Mouse (Mus musculus): Measurements from ENCODE around the gene Baz2b. TPM values are rescaled to one million over a fixed set of nuclear protein-coding genes. Genes with fewer than 3 reads are reported as not detected.
"Not testable (repeated sequence)": the region's sequence is repeated elsewhere in the genome, so short reads cannot be mapped to it uniquely, and the experiment has no call there.

Gene Baz2b
- polyA plus RNA-seq, 1 experiment, result 7.0 TPM

DNA sequence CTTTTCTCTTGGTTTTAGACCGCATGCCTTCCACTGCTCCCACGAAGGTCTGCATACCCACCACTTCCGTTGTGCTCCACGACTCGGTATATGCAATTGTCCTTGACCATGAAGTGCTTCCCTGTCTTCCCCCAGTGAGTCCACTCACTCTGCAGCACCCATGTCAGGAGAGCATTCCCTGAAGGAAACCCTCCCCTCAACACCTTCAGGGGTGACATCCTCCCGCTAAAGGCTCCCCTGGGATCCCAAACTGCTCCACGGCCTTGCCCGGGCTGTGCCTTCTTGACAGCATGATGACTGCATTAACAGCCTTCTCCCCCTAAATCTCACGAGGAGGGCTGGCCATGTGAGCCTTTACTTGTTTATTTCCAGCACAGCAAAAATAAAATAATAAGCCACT, 301.6 kb downstream of the Baz2b start:
- 89% methylated on average over 9 of the region's 9 CpGs for WGBS
- no peak for DNase-seq (ENCODE audit: low read depth, low spot score)

DNA sequence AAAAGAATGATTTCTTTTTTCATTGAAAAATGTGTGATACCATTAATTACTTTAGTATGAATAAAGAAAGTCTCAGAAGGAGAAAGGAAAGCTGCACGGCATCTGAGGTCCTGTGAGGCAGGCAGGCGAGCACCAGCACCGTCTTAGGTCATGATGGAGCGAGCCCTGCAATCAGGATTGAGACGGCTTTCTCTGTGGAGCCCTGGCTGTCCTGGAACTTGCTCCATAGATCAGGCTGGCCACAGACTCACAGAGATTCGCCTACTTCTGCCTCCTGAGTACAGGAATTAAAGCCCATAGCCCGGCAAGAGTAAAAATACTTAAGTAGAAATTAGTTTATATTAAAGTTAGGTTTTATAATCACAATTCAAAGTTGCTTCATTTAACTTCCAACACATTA, 305.6 kb downstream of the Baz2b start:
- no peak for DNase-seq (ENCODE audit: low read depth, low spot score)
- WGBS, result 92% methylated on average over 7 of the region's 7 CpGs

DNA sequence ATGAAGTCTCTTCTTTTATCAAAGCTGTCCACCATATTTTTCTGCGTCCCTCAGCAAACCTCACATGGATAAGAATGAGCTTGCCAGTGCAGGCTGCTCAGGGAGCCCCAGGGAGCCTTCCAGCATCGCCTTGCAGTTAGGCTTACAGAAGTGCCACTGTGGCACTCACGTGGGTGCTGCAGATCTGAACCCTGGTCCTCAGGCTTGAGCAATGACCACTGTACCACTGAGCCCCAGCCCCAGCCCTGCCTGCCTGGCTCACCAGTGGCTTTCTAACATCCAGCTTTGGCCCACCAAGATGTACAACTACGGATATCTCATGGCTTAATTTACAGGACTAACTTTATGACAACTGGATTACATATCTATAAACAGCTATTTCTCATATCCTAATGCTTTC, 311.0 kb downstream of the Baz2b start:
- no peak for DNase-seq (ENCODE audit: low read depth, low spot score)
- WGBS, result 91% methylated on average over 4 of the region's 4 CpGs

DNA sequence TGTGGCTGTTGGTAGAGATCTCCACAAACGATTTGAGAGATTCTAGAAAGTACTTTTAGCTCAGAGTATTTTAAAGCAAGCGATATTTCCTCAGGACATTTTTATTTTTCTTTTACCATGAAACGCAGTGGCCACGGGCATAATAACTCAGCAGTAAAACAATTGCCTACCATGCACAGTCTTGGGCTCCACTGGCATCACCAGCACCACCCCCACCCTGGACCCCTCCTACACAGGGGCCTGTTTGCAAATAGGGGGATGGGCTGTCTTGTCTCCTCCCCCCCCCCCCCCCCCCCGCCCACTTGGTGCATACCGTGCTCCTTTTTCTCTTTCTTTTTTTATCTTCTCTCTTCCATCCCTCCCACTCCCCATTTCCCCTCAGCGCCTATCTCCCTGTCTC, 311.5 kb downstream of the Baz2b start:
- DNase-seq (ENCODE audit: low read depth, low spot score), result no peak
- WGBS, result 93% methylated on average over 7 of the region's 7 CpGs

DNA sequence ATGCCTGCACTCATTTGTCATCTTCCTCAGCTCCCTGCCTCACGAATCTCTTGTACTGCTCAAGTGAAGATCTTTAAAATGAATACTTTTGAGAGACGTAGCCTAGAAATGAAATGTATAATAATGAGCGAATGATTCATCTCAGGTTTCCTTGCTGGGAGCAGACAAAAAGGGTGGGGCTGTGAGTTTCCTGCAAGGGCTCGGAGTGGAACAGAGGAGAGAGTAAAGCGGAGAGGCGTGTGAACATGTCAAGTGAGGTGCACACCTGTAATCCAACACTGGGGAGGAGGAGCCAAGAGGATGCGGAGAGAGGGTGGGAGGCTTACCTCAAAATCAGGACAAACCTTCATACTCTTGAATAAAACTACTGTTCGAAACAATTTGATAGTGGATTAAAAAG, 312.8 kb downstream of the Baz2b start:
- DNase-seq (ENCODE audit: low read depth, low spot score), result no peak
- 41% methylated on average over 8 of the region's 8 CpGs for WGBS

DNA sequence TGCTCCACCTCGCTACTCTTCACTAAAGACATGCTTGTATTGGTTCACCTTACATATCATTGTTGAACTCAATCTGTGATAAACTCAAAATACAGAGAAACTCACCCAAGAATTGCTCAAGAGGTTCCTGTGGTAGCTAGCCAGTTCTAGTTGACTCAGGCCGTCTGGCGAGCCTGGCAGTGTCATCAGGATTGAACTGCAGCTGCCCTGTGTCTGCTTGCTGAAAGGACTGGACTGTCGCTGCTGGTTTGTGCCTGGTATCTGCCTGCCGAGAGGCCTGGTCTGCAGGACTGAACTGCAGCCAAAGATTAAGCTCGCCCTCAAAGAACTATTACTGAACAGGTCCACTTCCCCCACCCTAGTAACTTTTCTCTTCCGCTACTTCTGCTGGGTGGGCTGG, 313.2 kb downstream of the Baz2b start:
- 73% methylated on average over 7 of the region's 7 CpGs for WGBS
- DNase-seq (ENCODE audit: low read depth, low spot score), result no peak

DNA sequence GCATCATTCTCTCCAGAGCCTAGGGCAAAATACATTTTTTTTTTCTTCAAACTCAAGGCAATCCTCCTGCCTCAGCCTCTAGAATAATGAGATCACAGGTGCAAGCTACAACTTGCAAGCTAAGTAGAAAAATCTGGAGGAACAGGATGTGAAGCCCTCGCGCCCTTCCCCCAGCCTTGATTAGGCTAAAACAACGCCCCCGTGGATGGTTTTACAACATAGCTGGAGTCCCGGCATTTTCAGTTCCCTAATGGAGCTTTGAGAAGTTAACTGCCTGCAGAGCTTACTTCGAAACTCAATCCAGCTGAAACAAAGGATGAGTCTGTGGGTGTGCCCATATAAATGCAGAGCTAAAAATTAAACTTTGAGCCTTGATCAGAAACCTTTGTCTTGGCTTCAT, 319.9 kb downstream of the Baz2b start:
- no peak for DNase-seq (ENCODE audit: low read depth, low spot score)
- WGBS, result 50% methylated on average over 6 of the region's 6 CpGs

DNA sequence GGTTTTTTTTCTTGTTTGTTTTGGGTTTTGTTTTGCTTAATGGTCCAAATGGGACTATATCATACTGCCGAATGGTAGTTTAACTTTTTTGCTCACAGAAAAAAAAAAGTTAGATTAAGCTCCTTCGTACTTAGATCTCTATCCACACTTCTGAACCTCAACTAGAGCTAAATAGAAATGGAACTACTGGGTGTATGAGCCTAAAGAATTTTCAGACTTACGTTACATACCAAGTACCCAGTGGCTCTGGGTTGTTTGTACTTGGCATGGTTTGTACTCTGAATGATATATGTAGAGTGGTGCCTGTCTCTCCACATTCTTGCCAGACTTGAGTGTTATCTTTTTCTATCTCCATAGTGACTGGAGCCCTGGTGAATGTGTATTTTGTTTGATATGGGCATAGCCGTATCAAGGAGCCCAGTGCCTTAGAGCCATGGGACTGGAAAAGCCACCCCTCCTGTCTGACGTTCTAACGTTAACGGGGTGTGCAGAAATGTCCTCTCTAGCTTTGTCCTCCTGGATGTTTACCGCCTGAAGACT, 326.8 kb downstream of the Baz2b start:
- no peak for DNase-seq (ENCODE audit: low read depth, low spot score)
- WGBS, result 58% methylated on average over 8 of the region's 8 CpGs

DNA sequence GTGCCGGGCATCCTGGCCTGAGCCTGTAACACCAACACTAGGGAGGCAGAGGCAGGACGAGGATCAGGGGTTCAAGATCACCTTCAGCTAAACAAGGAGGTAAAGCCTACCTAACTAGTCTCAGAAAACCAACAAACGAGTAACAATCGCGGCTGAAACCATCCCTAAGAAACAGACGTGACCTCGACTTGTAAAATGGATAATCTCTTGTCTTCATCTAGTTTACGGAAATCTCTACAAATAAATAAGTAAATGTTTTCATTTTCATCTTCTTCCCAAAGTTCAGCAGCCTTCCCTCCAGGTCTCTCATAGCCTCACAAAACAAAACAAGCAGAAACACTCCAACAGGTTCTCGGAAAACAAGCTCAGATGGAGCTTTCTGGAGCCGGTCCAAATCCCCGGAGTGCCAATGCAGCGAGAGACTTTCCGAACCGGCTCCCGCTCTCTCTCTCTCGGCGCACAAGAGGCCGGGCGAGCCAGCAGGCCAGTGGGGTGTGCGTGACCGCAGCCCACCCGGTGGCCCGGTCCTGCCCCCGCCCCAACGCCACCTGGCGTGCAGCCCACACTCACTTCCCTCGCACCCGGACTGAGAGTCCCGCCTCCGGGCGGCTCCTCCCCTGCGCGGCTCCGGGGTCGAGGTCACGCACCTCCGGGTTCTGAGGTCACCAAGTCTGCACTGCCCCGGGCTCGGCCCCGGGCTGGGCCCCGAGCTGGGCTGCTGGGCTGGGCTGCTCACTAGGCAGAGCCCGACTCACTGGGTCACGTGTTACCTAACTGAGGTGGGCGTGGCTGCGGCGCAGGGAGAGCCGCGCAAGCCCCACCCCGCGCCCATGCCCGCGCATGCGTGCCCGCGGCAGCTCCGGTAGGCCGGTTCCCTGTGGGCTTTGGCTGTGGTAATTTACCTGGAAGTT, 327.6 kb downstream of the Baz2b start, which contains the start of gene Wdsub1:
Gene Wdsub1, minus strand, starts transcription at position 761 of the 911 bp plus-strand sequence.
- WGBS, result 2% methylated on average over 57 of the region's 57 CpGs
- DNase-seq (ENCODE audit: low read depth, low spot score), result peak; percentile 76

DNA sequence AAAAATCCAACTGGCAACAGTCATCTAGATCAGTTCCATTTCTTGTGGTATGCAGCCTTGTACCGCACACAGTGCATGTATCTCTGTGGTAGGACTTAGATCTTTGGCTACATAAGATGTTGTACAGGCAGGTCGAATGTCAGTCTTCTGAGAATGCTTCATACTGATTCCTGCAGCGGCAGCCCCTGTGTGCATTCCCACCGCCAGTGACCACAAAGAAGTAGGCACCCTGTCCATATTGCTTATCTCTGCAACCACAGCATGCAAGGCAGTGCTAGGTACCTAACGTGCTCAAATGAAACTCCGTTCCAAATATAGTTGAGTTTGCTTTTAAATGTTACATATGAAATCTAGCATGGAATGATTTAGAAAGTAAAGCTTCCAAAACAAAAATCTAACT, 328.2 kb downstream of the Baz2b start:
- WGBS, result 68% methylated on average over 6 of the region's 6 CpGs
- no peak for DNase-seq (ENCODE audit: low read depth, low spot score)

DNA sequence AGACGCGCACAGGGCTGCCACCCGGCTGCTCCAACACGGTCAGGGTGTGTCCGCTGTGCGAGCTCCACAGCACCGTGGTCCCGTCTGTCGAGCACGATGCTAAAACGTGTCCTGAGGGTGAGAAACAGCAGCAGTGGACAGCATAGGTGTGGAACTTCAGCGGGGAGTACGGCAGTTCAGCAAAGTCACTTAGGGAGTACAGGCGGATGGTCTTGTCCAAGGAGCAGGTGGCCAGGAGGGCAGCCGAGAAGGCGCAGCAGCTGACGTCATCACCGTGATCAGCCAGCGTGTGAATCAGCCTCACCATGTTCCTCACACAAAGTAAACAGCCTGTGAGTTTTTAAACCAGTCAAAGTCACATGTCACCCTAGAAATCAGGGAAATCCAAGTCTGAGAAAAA, 331.4 kb downstream of the Baz2b start:
- WGBS, result 60% methylated on average over 19 of the region's 19 CpGs
- DNase-seq (ENCODE audit: low read depth, low spot score), result no peak

DNA sequence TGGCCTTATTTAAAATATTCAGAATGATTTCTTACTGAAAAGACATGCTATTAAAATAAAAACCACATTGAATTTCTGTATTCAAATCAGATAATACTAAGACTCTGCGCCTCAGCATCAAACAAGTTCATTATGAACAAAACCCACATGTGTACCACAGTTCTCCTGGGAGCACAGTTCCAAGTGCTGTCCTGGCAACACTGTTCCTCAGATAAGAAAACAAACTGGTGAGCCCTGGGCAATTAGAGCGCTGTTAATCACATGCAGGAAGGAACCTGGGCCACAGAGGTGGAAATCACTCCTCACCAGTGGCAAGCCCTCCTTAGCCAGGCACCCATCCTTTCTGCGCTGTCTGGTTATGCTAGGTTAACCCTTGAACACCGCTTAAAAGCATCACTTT, 332.3 kb downstream of the Baz2b start:
- DNase-seq (ENCODE audit: low read depth, low spot score), result no peak

DNA sequence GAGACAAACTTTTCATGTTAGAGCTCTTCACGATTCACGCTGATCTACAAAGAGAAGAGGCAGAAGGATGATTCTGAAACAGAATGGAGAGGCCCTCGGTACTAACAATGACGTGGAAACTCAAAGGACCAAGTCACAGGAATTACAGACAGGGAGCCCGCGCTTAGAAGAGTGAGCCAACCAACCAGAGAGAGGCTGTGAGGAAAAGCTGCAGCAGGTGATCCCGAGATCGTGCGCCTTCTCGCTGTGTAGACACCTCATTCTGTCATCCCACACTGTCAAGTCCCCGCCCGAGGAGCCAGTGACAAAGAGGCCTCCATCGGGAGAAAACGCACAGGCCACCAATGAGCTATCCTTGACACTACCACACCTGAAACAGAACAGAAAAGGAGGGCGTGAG, 333.2 kb downstream of the Baz2b start:
- DNase-seq (ENCODE audit: low read depth, low spot score), result no peak
- WGBS, result 95% methylated on average over 15 of the region's 15 CpGs

More for the DNA sequence above, 332.3 kb downstream of the Baz2b start:
- WGBS, result 92% methylated on average over 4 of the region's 4 CpGs

DNA sequence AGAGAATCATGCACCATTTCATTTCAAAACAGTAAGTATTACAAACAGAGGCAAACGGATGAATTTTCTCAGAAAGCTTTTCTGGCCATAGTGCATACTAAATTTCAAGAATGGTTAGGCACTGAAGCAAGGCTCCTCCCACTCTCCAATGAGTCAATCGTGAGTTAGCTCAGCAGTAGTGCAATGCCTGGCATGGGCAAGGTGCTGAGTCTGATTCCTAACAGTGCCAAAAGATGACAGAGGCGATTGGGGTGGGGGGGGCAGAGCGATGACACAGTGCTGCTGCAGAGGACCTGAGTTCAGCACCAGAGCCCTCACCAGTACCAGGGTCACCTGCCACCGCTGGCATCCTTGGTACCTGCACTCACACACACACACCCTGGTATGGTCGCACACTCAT, 339.1 kb downstream of the Baz2b start:
- 83% methylated on average over 6 of the region's 6 CpGs for WGBS
- no peak for DNase-seq (ENCODE audit: low read depth, low spot score)

DNA sequence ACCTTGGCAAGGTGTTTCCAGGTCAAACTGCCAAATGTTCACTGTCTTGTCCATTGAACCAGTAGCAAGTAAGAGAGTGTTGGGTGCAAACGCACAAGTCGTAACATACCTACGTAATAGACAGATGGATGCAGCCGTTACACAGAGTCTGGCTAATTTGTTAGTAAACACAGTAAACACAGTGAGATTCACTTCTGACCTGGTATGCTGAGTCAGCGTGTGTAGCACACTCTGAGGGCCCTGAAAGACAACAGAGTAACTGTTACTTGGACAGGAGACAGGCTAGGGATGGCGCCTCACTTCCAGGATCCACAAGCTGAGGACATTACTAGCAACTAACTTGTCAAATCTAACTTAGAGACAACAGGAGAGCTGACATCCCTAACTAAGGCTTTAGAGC, 347.0 kb downstream of the Baz2b start:
- 88% methylated on average over 6 of the region's 6 CpGs for WGBS
- DNase-seq (ENCODE audit: low read depth, low spot score), result no peak

DNA sequence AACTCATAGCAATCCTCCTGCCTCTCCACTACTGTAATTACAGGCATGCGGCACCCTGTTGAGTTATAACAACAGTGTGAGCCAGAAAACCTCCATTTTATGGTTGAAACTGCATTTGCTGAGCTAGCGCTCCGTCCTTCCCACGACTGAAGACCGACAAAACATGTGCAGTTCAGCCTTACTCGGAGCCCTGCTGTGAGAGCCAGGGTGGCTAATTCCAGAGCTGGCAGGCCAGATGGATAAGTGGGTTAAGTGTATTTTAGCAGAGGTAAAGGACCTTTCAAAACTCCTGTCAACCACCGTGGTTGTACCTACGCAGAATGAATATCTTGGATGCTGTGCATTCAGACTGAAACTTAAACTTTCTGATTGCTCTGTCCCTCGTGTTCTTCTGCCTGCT, 355.3 kb downstream of the Baz2b start:
- WGBS, result 89% methylated on average over 9 of the region's 9 CpGs
- no peak for DNase-seq (ENCODE audit: low read depth, low spot score)

DNA sequence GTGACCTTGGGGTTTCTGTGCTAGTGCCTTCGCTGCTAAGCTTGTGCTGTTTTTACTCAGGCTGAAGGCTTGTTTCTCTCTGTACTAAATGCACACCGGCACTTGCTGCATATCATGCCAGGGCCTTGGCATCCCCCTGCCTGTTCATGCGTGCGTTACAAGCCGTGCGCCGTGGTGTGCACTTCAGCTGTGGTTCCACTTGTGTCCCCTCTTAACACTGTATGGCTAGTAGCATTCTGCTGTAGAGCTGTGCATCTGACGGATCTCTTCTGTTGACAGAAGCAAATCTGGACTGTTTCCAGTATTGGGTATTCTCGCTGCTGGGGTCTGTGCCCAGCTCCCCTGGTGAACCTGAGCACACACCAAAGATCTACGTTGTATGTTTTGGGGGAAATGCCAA, 356.1 kb downstream of the Baz2b start:
- 93% methylated on average over 10 of the region's 10 CpGs for WGBS
- no peak for DNase-seq (ENCODE audit: low read depth, low spot score)

DNA sequence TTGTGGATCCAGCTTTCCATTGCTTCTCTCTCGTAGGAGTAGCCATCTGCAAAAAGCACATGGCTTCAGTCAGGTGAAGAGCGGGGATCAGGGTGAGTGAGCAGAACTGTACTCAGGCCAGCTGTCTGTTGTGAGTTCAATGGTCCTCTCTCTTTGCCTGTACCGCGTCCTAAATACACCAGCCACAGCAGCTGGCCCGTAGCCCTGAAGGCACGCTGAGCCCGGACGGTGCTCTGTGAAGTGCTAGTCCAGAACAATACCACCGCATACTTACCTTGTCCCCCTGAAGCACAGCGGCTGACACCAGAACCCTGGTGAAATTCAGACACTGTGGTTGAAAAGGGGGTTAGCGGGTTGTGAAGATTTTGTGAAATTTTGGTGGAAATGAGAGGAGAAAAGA, 356.7 kb downstream of the Baz2b start:
- WGBS, result 96% methylated on average over 11 of the region's 11 CpGs
- DNase-seq (ENCODE audit: low read depth, low spot score), result no peak

DNA sequence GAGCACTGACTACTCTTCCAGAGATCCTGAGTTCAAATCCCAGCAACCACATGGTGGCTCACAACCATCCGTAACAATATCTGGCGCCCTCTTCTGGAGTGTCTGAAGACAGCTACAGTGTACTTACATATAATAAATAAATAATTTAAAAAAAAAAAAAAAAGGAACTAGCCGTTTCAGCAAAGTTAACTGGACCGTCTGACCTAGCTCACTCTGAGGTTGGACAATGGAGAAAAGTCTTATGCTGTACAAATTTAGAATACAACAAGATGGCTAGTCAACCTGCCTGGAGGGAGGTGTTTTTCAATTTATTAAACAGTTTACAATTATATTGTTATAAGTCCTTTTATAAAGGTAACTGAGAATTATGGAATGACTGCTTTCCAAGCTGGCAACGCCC, 357.8 kb downstream of the Baz2b start:
- DNase-seq (ENCODE audit: low read depth, low spot score), result not testable (repeated sequence)
- 82% methylated on average over 5 of the region's 5 CpGs for WGBS
